In the genomic region with DNA sequence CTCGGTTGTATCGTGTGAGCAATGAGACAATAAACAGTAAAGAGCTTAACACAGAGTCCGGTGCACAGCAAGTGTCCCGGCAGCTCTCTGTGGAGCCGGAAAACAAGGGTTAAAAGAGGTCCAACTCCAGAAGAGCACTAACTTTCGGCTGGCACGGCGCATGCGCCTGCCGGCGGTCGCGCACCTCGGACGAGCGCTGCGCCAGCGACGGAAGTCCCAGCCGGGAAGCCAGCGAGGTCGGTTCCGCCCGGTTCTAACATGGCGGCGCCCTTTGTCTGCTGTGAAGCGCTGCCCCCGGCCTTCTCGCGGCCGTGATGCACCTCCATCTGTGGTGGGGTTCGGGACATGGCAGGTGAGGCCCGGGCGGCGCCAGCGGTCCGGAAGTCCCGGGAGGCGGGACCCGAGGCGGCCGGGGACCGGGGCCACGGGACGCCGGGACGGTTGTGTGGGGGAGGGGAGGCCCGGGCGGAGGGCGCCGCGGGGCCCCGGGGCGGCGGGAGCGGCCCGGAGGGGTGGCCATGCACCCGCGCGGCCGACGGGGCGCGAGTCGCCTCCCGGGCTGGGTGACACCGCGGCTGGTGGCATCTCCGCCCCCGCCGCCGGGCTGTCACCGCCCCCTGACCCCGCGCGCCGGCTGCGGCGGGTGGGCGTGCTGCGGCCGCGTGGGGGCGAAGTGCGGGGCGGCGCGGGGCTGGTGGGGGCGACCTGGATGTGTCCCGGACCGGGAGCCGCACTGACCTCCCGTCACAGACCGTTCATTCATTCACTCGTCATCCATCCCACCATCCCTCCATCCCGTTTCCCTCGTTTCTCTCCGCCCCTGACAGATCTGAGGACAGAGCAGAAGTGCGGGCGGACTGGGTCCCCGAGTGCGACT, we compare ENCODE assay signal across 8 mouse cellular contexts. TPM values are rescaled to one million over a fixed set of nuclear protein-coding genes. Genes with fewer than 3 reads are reported as not detected.
A peak's percentile ranks its signal among the peaks of the same experiment; 100 is the strongest.
DNase-seq lines count a peak whose midpoint lies in the region; ATAC-seq lines count a peak whose summit lies in the region.

A gene (plus strand): TSS at position 204 of the 877 bp plus-strand sequence.

- peaks cover 24% of the 10 kb centered on the region for H3K4me1 ChIP-seq in hindbrain, embryonic 15.5 days (replicated peaks)

- WGBS in hindbrain, embryonic 15.5 days, result under 1% methylated on average over 67 of the region's 102 CpGs

- peaks cover 28% of the 10 kb centered on the region for H3K36me3 ChIP-seq in hindbrain, embryonic 15.5 days

- peak within 1 kb of the TSS; percentile 59 for H3K4me2 ChIP-seq in hindbrain, embryonic 15.5 days

- no peaks in the 10 kb centered on the region for H3K27me3 ChIP-seq in hindbrain, embryonic 15.5 days

- H3K27ac ChIP-seq in hindbrain, embryonic 15.5 days (replicated peaks), result peak within 1 kb of the TSS; percentile 86

- ATAC-seq in hindbrain, embryonic 15.5 days (ENCODE audit: low FRiP score, low read depth), result peak; percentile 91

- DNase-seq in ZHBTc4 (ENCODE audit: low read depth, low spot score), result peak; percentile 95
- peak; percentile 86 to 89 for DNase-seq in cerebellum, postnatal 36 days
- peak; percentile 90 for DNase-seq in gastrocnemius, adult 18-20 months (ENCODE audit: low spot score)
- peak; percentile 86 to 90 for DNase-seq in left cerebral cortex, adult 18-20 months (ENCODE audit: low spot score in 2 of 2)
- peak; percentile 93 to 95 for DNase-seq in lung, postnatal 4 days
- DNase-seq in retina, postnatal 1 day, result peak; percentile 93
- peak; percentile 96 for DNase-seq in thymus, postnatal 4 days

- no peaks in the 10 kb centered on the region for H3K9me3 ChIP-seq in hindbrain, embryonic 15.5 days

- peak within 1 kb of the TSS; percentile 93 for H3K9ac ChIP-seq in hindbrain, embryonic 15.5 days

- H3K4me3 ChIP-seq in hindbrain, embryonic 15.5 days, result peak within 1 kb of the TSS; percentile 98

RNA-seq across cellular contexts. Expression of the gene that starts here (rescaled TPM):
- 10 to 100 TPM; 29.2 to 32.2 TPM for total RNA-seq in gastrocnemius, adult 18-20 months (2021)
- 39.7 and 42.7 TPM in 2 replicates for polyA plus RNA-seq in hindbrain, embryonic 15.5 days (2015; fragmentation: Nextera tagmentation; extraction: Ambion mirVana)
- 10 to 100 TPM; 38.8 to 47.7 TPM for total RNA-seq in left cerebral cortex, adult 18-20 months (2021)

Comparison
In these comparisons a context has a peak if more than half of its experiments do, and no peak if none do; other contexts are left out.
1. Peak in every context shown above with its lines: DNase-seq, ATAC-seq, H3K4me3 ChIP-seq and H3K27ac ChIP-seq.